Mouse (Mus musculus): ENCODE data around the gene Cbfa2t3.

- no peak for TF ChIP-seq EP300 (IDR thresholded peaks at IDR 0.05; ENCODE audit: insufficient read depth, low read depth, low read length)
- no peak for TF ChIP-seq POLR2A (IDR thresholded peaks at IDR 0.05; ENCODE audit: insufficient read depth, low read depth, low read length)
Observed at GRCm38 (mm10) chr8:122644175-122644954, 54.5 kb downstream of the Cbfa2t3 start.
